Mouse (Mus musculus) testis, postnatal 10 days (tissue): ENCODE measurements around the gene Vill.
A peak's percentile ranks its signal among the peaks of the same experiment; 100 is the strongest.

Experiments
- DNase-seq: peaks from one replicate; pipeline ENCODE4 v3.0.0; 2021; ENCODE audit warnings: low spot score

Vill gene

DNA sequence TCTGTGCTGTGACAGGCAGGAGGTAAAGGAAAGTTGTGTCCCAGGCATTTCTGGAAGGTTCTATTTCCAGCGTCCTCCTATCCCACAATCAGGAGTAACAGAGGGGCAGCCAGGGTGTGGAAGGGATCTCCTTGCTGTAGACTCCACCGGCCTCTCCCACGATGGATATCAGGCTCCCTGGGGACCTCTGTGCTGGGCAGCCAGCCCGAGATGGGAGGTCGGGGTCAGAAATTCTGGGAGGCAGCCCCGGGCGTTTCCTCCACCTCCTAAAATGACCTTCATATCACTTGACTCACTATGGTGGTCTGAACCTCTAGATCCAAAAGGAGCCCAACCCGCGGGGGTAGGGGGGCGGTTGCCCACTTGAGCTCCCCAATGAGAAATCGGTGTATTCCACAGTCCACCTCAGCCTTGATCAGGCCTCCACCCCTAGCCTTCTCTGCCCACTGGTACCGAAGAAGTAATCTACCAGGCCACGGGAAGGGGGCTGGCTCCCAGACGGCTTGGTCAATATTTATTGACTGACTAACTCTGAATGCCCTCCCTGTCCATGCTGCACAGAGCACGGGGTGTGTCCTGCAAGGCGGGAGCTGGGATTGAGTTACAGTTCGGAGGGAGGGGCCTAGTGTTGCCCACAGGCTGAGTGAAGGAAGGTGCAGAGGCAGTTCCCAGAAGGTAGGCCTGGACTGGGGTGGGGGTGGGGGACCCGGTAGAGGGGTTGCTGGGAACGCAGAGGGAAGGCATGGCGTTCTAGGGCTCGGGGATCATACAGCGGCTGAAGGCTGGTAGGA lies at the start of gene Vill:
TSS of gene Vill (plus strand) at position 625 of the 791 bp plus-strand sequence.
- DNase-seq = no peak

GRCm38 (mm10) chr9:119003990-119004702 lies 48.4 kb upstream of the Vill start:
- DNase-seq = no peak

DNA sequence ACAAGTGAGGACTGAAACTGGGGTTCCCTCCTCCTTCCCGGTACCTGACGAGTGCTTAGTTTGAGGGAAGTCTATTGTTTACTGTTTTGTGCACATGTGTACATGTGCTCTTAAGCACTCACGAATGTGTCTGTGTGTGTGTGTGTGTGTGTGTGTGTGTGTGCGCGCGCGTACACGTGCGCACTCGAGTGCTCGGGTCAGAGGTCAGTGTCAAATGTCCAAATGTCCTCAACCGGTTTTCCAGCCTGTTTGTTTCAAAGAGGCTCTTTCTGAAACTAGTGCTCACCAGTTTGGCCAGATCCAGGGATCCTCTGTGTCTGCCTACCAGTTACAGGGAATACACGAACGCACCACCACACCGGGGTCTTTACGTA lies 47.9 kb upstream of the Vill start:
- no peak for DNase-seq

- DNase-seq = no peak
Measured at GRCm38 (mm10) chr9:119005303-119006029, 47.1 kb upstream of the Vill start.

DNA sequence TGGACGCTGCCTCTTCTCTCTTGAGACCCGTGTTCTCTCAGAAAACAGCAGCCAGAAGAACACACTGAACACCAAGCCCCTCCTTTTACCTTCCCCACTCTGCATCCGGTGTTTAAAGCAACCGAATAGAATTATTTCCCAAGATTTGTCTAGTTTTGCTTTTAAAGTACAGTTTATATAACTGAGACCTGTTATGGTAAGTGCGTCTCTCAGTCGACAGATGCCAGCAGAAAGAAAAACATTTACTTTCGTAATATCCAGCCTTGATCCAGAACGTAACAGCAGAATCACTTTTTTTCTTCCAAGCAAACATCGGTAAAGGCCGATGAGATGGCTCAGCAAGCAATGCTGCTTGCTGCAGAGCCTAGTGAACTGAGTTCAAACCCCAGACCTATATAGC lies 45.3 kb upstream of the Vill start:
- no peak for DNase-seq

DNA sequence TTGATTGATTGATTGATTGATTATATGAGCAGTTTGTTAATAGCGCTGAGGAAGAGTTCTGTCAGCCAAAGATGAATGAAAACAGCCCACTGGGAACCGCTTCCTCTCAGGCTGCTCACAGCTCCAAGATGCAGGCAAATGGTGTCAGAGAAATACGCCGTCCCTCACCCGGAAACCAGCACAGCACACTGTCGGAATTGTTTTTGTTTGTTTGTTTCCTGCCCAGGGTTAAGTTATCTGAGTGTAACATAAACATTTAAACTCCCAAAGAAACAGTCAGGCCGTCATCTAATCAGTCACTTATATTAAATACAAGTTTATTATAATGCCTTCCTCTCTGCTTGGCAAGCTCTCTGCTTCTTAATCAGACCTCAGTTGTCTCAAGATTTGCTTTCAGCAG lies 43.7 kb upstream of the Vill start:
- no peak for DNase-seq

- DNase-seq = no peak
Measured at GRCm38 (mm10) chr9:119010156-119010710, 42.3 kb upstream of the Vill start.

- no peak for DNase-seq
Measured at GRCm38 (mm10) chr9:119016785-119017507, 35.6 kb upstream of the Vill start.

GRCm38 (mm10) chr9:119021731-119022130 lies 30.8 kb upstream of the Vill start:
- DNase-seq = no peak

- DNase-seq = no peak
Measured at GRCm38 (mm10) chr9:119025263-119025662, 27.3 kb upstream of the Vill start.

DNA sequence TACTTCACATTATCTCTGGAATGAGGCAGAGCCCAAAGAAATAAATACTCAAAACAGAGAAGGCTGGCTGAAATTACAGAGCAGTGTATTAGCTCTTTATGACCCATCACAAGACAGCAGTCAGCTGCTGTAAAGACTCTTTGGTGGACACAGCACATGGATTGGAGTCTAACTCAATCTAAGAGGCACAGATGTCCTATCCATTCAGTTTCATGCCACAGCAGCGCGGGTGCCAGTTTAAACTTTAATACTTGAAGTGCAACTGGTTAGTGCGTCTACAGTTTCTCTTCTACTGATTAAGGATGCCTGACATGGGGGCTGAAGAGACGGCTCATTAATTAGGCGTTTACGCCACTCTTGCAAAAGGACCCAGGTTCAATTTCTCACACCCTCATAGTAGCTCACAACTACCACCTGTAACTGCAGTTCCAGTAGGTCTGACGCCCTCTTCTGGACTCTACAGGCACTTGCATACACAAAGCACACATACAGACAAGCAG lies 26.7 kb upstream of the Vill start:
- no peak for DNase-seq

GRCm38 (mm10) chr9:119027337-119027736 lies 25.2 kb upstream of the Vill start:
- no peak for DNase-seq

GRCm38 (mm10) chr9:119028226-119029195 lies 24.1 kb upstream of the Vill start:
- DNase-seq = no peak

DNA sequence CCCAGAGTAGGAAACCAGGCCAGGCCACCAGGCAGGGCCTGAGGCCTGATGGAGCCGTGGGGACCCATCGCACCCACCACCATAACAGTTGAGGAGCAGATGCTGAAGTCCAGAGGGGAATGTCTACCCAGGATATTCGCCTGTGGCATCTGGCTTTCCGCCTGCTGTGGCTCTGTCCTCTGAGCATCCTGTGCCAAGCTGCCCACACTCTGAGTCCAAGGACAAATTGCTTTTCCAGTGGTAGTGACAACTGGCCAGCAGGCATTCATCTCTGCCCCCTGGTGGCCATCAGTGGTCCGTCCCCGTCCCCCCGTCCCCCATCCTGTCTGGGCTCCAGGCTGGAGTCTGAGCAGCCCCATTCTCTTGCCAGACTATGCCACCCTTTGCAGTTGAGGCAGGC lies 23.0 kb upstream of the Vill start:
- peak; percentile 87 for DNase-seq

DNA sequence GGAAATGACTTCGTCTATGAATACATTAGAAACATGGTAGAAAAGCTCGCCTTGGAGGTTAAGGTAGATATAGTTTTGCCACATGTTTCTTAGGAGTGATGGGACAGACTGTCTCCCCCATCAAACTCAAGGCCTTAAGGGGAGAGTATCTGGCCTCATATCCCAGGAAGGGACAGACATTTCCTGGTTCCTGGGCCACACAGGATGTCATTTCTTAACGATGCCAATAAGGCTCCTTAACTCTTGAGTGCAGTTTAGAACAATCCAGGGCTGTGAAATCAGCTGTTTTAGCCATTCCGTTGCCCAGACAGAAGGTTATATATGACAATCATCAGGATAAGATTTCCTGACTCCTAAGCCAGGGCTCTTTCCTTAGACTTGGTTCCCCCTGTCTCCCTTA lies 21.5 kb upstream of the Vill start:
- no peak for DNase-seq

DNA sequence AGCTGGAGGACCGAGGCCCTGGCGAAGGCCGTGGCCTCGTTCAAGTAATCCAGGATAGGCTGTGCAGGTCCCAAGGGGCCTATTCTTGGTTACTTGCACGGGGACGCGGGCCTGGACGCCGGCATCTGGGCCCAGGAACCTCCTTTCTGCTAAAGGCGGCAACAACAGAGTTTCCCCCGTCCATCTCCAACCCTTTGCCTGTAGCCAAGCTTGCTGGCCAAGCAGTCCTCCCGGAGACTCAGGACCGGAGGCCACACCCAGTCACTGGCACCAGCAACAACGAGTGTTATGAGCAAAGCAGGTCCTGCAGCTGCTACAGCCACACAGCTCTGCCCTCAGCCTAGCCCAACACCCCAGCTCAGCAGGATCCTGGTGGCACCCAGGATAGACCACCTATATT lies 20.8 kb upstream of the Vill start:
- peak; percentile 72 for DNase-seq

DNA sequence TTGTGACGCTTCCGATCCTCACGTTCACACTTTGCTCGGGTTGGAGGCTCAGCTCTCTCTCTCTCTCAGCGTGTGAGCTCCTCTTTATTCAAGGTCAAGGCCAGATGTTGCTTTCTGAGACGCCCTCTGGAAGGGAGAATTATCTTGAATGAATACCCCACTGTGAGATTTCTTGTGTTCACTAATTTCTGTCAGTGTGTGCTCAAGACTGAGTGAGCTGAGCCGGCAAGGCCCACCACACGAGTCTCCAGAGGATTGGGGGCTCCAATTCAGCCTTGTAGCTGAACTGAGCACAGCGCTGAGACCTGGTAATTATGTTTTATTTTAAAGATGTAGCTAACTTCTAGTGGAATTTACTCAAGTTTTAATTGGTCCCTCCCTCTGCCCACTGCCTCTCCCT lies 20.0 kb upstream of the Vill start:
- DNase-seq = no peak

GRCm38 (mm10) chr9:119033111-119033921 lies 19.3 kb upstream of the Vill start:
- no peak for DNase-seq

GRCm38 (mm10) chr9:119034069-119034468 lies 18.5 kb upstream of the Vill start:
- no peak for DNase-seq
